Mouse (Mus musculus): ENCODE measurements around the gene Tdpoz1. TPM values are rescaled to one million over a fixed set of nuclear protein-coding genes. Genes with fewer than 3 reads are reported as not detected.
"Not testable (repeated sequence)": the region's sequence is repeated elsewhere in the genome, so short reads cannot be mapped to it uniquely, and the experiment has no call there.

Tdpoz1 gene
- not detected for total RNA-seq (2021)

DNA sequence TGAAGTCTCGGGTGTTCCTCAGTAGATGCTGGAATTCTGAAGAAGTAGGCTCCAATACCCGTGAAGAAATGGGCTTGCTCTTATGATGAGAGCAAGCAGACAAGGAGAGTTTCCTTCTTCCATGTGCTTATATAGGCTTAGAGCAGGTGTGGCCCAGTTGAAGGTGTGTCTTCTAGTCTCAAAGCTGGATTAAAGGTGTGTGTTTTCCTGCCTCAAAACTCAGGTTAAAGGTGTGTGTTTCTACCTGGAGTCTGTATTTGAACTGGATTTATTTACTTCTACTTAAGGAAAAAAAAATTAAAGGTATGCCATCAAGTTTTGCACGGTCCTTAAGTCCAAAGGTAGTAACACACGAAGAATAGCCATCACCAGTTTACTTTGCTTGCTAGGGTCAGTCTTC, at the start of gene Tdpoz1:
Gene Tdpoz1 (minus strand): TSS at position 101 of the 400 bp plus-strand sequence.
- DNase-seq (ENCODE audit: extremely low spot score in 1 of 2, low spot score in 2 of 2); intact Hi-C loops (cut with DNase I): not testable (repeated sequence)

DNA sequence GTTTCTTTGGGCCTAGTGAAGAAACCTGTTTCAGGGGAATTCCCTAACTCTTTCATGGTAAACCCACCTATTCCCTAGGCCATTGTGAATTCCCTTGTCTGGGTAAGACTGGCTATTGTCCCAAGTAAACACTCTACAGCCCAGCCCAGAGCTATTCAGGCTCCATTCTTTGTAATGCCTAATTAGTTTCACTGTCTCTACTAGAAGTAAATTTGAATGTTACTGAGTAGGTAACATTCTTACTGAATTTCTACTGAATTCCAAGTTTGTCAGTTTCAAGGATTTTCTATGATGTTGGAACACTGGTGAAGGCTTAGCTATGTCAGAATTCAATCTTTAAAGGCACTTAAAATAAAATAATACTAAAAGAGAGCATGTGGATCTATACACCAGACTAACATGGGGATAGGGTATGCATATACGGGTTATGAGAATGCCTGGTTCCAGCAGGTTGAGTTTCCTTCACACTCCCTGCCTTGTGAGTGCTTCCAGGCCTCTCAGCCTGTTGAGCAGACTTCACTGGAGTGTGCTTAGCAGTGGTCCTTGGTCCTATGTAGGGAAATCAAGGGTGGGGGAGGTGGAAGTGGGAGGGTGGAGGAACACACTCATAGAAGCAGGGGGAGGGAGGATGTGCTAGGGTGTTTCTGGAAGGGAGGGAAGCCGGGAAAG, 33.0 kb upstream of the Tdpoz1 start:
- DNase-seq (ENCODE audit: extremely low spot score in 1 of 2, low spot score in 2 of 2); intact Hi-C loops (cut with DNase I): not testable (repeated sequence)

DNA sequence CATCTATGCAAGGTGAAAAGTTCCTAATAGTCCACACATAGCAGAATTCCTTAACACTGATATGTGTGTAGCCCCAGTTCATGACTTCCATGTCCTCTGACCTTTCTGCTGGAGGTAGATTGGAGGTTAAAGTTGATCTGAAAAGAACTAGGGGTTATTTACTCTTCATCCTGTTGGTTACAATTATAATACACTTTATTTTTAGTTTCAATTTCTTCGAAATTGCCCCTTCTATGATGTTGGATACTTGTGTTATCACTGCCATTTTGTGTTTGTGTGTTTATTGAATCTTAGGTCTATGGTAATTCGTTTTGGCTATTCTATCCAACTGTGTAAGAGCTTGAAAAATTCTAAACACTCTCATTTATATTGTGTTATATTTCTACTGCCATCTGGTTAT, 16.9 kb upstream of the Tdpoz1 start, which contains the start of gene Gm37596:
Gene Gm37596 (minus strand): TSS at position 101 of the 400 bp plus-strand sequence.
- intact Hi-C loops (cut with DNase I); DNase-seq (ENCODE audit: extremely low spot score in 1 of 2, low spot score in 2 of 2): not testable (repeated sequence)

DNA sequence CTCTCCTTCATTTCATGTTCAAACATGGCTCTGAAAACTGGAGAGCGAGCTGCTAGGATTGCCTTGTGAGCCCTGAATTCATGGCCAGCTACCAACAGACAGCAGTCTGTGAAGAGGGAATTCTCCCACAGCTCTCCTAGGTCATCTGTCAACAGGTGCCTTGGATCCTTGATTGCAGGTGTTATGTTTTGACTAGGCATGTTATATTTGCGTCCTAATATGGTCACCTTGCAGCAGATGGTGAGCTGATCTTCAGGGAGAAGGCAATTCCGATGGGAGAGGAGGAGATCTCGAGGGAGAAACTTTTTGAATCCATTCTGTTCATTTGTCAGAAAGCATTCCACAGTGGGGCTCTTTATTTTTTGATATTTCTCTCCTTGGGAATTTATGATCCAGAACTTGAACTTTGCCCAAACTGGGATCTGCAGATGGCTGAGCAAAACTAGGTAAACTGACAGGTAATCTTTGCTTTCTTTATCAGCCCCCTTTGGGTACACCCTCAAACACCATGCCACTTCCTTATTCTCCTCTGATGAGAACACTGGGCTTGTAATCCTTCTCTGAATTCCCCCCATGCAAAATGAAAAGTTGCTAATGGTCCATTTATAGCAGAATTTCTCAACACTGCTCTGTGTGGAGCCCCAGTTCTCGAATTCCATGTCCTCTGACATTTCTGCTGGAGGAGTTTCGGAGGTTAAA, 5.2 kb downstream of the Tdpoz1 start:
- intact Hi-C loops (cut with DNase I); DNase-seq (ENCODE audit: extremely low spot score in 1 of 2, low spot score in 2 of 2): not testable (repeated sequence)

DNA sequence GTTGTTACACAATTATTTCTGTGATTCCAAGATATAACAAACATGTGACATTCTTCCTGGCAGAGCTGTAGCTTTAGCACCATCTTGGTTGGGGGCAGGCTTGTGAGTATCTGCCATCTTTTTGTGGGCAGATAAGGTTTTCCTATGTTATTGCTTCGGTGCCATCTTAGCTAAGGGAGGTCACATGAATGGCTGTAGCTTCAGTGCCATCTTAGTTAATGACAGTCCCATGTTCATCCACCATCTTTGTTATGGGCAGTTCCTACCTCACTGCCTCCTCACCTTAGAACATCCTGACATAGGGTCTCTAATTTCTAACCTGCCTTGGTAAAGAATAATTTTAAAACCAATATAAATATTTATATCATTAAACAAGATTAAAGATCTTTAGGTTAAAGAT, 21.9 kb downstream of the Tdpoz1 start:
- intact Hi-C loops (cut with DNase I) = no loop called here
- DNase-seq (ENCODE audit: extremely low spot score in 1 of 2, low spot score in 2 of 2) = no peak

DNA sequence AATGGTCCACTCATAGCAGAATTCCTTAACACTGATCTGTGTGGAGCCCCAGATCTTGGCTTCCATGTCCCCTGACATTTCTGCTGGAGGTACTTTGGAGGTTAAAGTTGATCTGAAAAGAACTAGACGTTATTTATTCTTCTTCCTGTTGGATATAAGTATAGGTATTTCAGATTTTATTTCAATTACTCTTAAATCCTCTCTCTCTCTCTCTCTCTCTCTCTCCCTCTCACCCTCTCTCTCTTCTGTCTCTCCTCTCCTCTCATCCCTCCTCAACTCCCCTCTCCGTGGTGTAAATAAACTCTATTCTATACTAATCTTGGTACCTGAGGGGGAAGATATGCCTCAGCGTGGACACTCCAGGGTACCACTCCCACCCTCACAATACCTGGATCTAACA, 23.5 kb downstream of the Tdpoz1 start, which contains the start of gene Tdpoz2:
Gene Tdpoz2 (minus strand): TSS at position 101 of the 400 bp plus-strand sequence.
- DNase-seq (ENCODE audit: extremely low spot score in 1 of 2, low spot score in 2 of 2) = no peak
- intact Hi-C loops (cut with DNase I) = no loop called here

DNA sequence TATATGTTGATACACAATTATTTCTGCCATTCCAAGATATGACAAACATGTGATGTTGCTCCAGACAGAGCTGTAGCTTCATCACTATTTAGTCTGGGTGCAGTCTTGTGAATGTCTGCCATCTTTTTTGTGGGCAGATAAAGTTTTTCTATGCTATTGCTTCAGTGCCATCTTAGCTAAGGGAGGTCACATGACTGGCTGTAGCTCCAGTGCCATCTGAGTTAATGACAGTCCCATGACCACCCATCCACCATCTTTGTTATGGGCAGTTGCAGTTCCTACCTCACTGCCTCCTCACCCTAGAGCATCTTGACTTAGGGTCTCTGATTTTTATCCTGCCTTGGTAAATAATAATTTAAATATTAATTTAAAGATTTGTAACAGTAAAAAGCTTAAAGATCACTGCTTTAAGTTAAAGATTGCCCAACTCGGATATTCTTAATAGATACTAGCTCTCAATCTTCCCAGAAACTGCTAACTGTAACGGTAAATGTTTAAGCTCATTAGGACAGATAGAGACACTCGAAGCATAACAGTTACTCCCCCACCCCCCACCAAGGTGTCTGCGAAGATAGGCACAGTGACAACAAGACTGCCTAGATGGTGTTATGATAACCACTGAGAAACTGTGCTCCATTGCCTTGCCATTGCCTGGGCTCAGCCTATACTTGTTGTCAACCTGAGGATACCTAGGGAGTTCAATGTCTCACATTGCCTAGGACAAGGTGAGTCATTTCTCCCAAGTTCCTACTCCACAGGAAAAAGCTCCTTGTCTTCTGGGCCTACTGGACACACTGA, 45.0 kb downstream of the Tdpoz1 start:
- DNase-seq (ENCODE audit: extremely low spot score in 1 of 2, low spot score in 2 of 2); intact Hi-C loops (cut with DNase I): not testable (repeated sequence)

Other genes with a start within 250 kb of the Tdpoz1 start
- 1 to 10 TPM; 1.0 to 1.1 TPM for gene Tchh, start 234.0 kb downstream of the Tdpoz1 start, total RNA-seq (2021)
- not detected for gene Tchhl1, start 207.6 kb downstream of the Tdpoz1 start, total RNA-seq (2021)
- gene S100a11, start 155.8 kb downstream of the Tdpoz1 start, total RNA-seq (2021) = 10 to 100 TPM; 23.7 to 24.1 TPM
- 10 to 100 TPM; 61.8 to 82.0 TPM for gene S100a10, start 121.2 kb downstream of the Tdpoz1 start, total RNA-seq (2021)
- gene Tdpoz2, start 23.6 kb downstream of the Tdpoz1 start, total RNA-seq (2021) = not detected
- gene Gm37596, start 16.8 kb upstream of the Tdpoz1 start, total RNA-seq (2021) = not detected
- gene Gm5773, start 96.7 kb upstream of the Tdpoz1 start, total RNA-seq (2021) = not detected
- not detected for gene Tdpoz4, start 120.1 kb upstream of the Tdpoz1 start, total RNA-seq (2021)
- not detected for gene Tdpoz3, start 149.7 kb upstream of the Tdpoz1 start, total RNA-seq (2021)